Mouse (Mus musculus) liver, postnatal 0 days (tissue): ENCODE measurements at regions not wholly inside any gene's neighbourhood (a gene's known extent, or its start where the extent isn't known, plus 50 kb on each side); places are given as distances from the start of the nearest gene placed in this dataset.

Source experiments
- ATAC-seq: fragments of 200-750 bp; cut with Nextera tagmentation; 2 replicates; pipeline ENCODE4 v1.8.0; 2017; ENCODE audit warnings: mild to moderate bottlenecking, moderate library complexity
- DNase-seq: peaks from one replicate; pipeline ENCODE4 v3.0.0-alpha.2; 2016
- H3K27ac ChIP-seq: fragments of 300-500 bp; sonication (generic); 2 replicates; pipeline ENCODE4 v1.5.1; 2014; ENCODE audit warnings: antibody characterized with exemption, moderate library complexity, mild to moderate bottlenecking, low read depth
- H3K27me3 ChIP-seq: fragments of 300-500 bp; sonication (generic); 2 replicates; pipeline ENCODE4 v1.6.1; 2014; ENCODE audit warnings: low read length, control low read depth, mixed read lengths; ENCODE audit not compliant: insufficient read depth
- H3K36me3 ChIP-seq: fragments of 300-500 bp; sonication (generic); replicated peaks from 2 replicates; pipeline ENCODE4 v1.6.1; 2014; ENCODE audit warnings: mild to moderate bottlenecking, control low read depth, low read length, moderate library complexity, mixed read lengths; ENCODE audit not compliant: insufficient read depth
- H3K4me1 ChIP-seq: fragments of 300-500 bp; sonication (generic); 2 replicates; pipeline ENCODE4 v1.6.1; 2014; ENCODE audit warnings: antibody characterized with exemption, mild to moderate bottlenecking, control low read depth; ENCODE audit not compliant: insufficient read depth
- H3K4me2 ChIP-seq: fragments of 300-500 bp; sonication (generic); 2 replicates; pipeline ENCODE4 v1.6.1; 2014; ENCODE audit warnings: low read depth, mild to moderate bottlenecking, low read length, moderate library complexity, mixed read lengths
- H3K4me3 ChIP-seq: fragments of 300-500 bp; sonication (generic); 2 replicates; pipeline ENCODE4 v1.5.1; 2014; ENCODE audit warnings: low read depth, low read length
- H3K9ac ChIP-seq: fragments of 300-500 bp; sonication (generic); replicated peaks from 2 replicates; pipeline ENCODE4 v1.6.1; 2014; ENCODE audit warnings: mild to moderate bottlenecking, moderate library complexity
- H3K9me3 ChIP-seq: fragments of 300-500 bp; sonication (generic); 2 replicates; pipeline ENCODE4 v1.6.1; 2016; ENCODE audit warnings: mild to moderate bottlenecking, control low read depth, low read length, mixed read lengths
- CTCF ChIP-seq: sonication (generic); IDR thresholded peaks from 2 replicates; pipeline ENCODE4 v1.5.1; 2016; ENCODE audit warnings: antibody characterized with exemption, low read depth
- EP300 ChIP-seq: IDR thresholded peaks from 2 replicates; pipeline ENCODE4 v1.6.1; 2016; ENCODE audit warnings: antibody characterized with exemption, low read depth, mild to moderate bottlenecking
- WGBS: fragments of 180-500 bp; shearing (Covaris S2); extraction: QIAGEN DNeasy Blood & Tissue Kit; methylation state at CpG from one replicate; pipeline ENCODE4 v1.1.7; 2014; ENCODE audit not compliant: insufficient replicate concordance; 5-methylcytosine and 5-hydroxymethylcytosine counted together

DNA sequence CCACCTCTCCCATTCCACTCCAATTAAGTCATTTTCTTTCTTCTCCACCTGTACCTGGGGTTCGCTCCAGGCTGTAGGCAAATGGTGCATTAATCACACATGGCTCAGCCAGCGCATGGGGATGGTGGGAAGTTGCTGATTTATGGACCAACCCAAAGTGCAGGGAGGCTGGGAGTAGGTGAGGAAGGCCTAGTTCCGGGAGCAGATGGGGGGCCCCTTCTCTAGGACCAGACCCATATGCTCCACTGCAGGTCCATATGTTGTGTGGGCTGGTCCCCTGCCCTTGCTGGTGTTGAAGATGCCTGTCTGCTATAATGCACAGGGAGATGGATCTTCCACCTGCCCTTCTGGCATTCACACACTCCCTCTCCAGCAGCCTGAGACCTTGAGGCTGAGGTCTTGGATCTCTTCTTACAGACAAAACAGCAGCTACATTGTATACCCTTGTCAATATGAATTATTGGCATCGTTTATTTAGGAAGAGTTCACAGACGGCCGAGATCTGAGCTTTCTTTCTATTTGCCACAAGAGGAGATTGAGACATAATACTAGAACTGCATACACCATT, 493.5 kb downstream of the Dhx35 start:
- no peak overlapping the region for H3K4me3 ChIP-seq
- H3K9me3 ChIP-seq: no peaks in the 10 kb centered on the region
- DNase-seq (no peak), ATAC-seq (no peak)
- no peak overlapping the region for H3K4me2 ChIP-seq
- 73% methylated on average over 6 of the region's 6 CpGs for WGBS
- H3K9ac ChIP-seq: no peak overlapping the region
- TF ChIP-seq EP300 (no peak), CTCF (no peak)
- H3K27ac ChIP-seq: no peak overlapping the region
- H3K36me3 ChIP-seq: no peaks in the 10 kb centered on the region
- H3K4me1 ChIP-seq: no peaks in the 10 kb centered on the region
- H3K27me3 ChIP-seq: no peaks in the 10 kb centered on the region

DNA sequence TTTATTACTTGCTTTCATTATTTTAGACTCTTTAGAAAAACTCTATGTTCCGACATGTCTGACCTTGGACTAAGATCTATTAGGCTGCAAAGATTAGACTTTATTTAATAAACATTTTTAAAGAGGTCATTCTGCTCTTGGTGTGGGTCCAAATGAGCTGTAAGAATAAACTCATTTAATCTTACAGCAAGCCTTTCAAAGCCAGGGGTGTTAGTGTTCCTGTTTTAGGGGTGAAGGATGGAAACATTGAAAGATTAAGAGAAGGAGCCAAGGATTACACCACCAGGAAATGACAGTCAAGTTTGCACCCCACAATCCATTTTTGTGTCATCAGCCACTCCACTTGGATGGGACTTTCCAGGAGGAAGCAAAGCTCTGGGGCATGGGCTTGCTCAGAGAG, 495.5 kb downstream of the Dhx35 start:
- 66% methylated on average over 1 of the region's 1 CpGs for WGBS
- no peak overlapping the region for H3K27ac ChIP-seq
- ATAC-seq (no peak), DNase-seq (no peak)
- no peak overlapping the region for H3K9ac ChIP-seq
- TF ChIP-seq CTCF: no peak
- no peak for TF ChIP-seq EP300
- no peaks in the 10 kb centered on the region for H3K36me3 ChIP-seq
- H3K4me2 ChIP-seq: no peak overlapping the region
- no peak overlapping the region for H3K4me3 ChIP-seq
- no peaks in the 10 kb centered on the region for H3K9me3 ChIP-seq
- no peaks in the 10 kb centered on the region for H3K27me3 ChIP-seq
- H3K4me1 ChIP-seq: no peaks in the 10 kb centered on the region

GRCm38 (mm10) chr2:159307001-159307400, 512.4 kb downstream of the Dhx35 start:
- DNase-seq (no peak), ATAC-seq (no peak)
- Histone ChIP-seq H3K27me3 (no peaks in the 10 kb centered on the region), H3K9ac (no peak overlapping the region), H3K4me2 (no peak overlapping the region), H3K36me3 (no peaks in the 10 kb centered on the region), H3K4me3 (no peak overlapping the region), H3K9me3 (no peaks in the 10 kb centered on the region), H3K4me1 (no peaks in the 10 kb centered on the region), H3K27ac (no peak overlapping the region)
- TF ChIP-seq EP300 (no peak), CTCF (no peak)
- WGBS: 65% methylated on average over 7 of the region's 7 CpGs

GRCm38 (mm10) chr2:159334711-159335110, 540.1 kb downstream of the Dhx35 start:
- 46% methylated on average over 3 of the region's 3 CpGs for WGBS
- ATAC-seq (no peak), DNase-seq (no peak)

DNA sequence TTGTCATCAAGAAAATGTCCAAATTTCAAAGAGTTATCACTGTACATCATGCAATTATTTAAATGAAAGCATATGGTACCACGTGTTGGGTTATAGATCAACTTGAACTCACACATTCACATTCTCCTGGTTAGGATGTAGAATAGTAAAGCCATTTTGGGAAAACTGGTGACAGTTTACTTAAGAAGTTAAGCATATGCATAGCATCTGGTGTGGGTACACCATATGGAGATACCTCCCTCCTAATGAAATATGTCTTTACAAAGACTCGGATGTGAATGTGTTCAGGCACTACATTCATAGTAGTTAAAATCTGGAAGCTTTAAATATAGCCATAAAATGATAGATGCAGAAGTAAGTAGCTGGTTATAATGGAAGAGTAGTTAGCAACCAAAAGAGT, 542.0 kb downstream of the Dhx35 start:
- H3K9ac ChIP-seq: no peak overlapping the region
- TF ChIP-seq EP300: no peak
- no peak for TF ChIP-seq CTCF
- no peak overlapping the region for H3K4me3 ChIP-seq
- no peaks in the 10 kb centered on the region for H3K4me1 ChIP-seq
- ATAC-seq: no peak
- no peak overlapping the region for H3K4me2 ChIP-seq
- no peaks in the 10 kb centered on the region for H3K36me3 ChIP-seq
- no peaks in the 10 kb centered on the region for H3K9me3 ChIP-seq
- 64% methylated on average over 2 of the region's 2 CpGs for WGBS
- no peaks in the 10 kb centered on the region for H3K27me3 ChIP-seq
- no peak overlapping the region for H3K27ac ChIP-seq
- DNase-seq: no peak

More at GRCm38 (mm10) chr2:159334711-159335110, 540.1 kb downstream of the Dhx35 start:
- no peak overlapping the region for H3K4me3 ChIP-seq
- H3K9me3 ChIP-seq: no peaks in the 10 kb centered on the region
- H3K4me2 ChIP-seq: no peak overlapping the region
- H3K4me1 ChIP-seq: no peaks in the 10 kb centered on the region
- H3K27me3 ChIP-seq: no peaks in the 10 kb centered on the region
- no peaks in the 10 kb centered on the region for H3K36me3 ChIP-seq
- no peak overlapping the region for H3K27ac ChIP-seq
- TF ChIP-seq EP300 (no peak), CTCF (no peak)
- no peak overlapping the region for H3K9ac ChIP-seq

DNA sequence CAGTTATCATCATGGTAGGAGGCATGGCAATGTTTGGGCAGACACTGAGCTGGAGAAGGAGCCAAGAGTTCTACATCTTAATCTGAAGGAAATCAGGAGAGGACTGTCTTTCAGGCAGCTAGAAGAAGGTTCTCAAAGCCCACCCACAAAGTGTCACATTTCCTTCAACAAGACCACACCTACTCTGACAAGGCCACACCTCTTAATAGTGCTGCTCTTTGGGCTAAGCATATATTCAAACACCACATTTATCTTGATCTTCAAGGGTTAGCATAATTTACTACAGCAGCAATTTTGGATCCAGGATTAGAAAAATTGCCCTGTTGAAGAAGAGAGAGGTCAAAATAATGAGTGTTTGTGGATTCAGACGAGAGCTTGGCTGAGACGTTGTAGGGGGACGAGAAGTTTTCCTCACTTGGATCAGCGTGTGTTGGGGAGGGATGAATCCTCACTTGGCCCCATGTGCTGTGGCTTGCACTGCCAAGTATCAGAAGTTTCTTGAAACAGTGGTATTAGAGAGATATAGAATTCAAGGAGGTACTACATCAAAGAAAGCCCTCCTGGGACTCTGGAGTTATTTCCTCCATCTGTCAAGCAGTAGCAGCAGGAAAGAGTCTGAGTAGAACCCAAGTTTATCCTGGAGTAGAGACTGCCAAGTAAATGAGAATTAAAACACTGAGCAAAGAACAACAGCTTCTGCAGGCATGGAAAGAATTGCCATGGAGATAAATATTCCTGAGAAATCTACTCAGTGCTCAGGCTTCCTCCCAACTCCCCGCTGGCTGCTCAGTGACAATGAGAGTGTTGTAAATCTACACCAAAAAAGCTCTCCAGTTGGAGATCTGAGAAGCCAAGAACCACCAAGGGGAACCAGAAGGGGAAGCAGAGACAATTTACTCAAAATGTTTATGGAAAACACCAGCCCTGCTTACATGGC, 549.3 kb downstream of the Dhx35 start:
- TF ChIP-seq CTCF (no peak), EP300 (no peak)
- H3K9me3 ChIP-seq: no peaks in the 10 kb centered on the region
- 62% methylated on average over 5 of the region's 5 CpGs for WGBS
- no peaks in the 10 kb centered on the region for H3K4me1 ChIP-seq
- no peak overlapping the region for H3K27ac ChIP-seq
- H3K4me3 ChIP-seq: no peak overlapping the region
- DNase-seq (no peak), ATAC-seq (no peak)
- H3K4me2 ChIP-seq: no peak overlapping the region
- no peaks in the 10 kb centered on the region for H3K36me3 ChIP-seq
- H3K27me3 ChIP-seq: no peaks in the 10 kb centered on the region
- H3K9ac ChIP-seq: no peak overlapping the region
